Mouse (Mus musculus) lung, postnatal 36 days (tissue): ENCODE results near the gene Gm6614.
A peak's percentile ranks its signal among the peaks of the same experiment; 100 is the strongest.
"Not testable (repeated sequence)": the region's sequence is repeated elsewhere in the genome, so short reads cannot be mapped to it uniquely, and the experiment has no call there.

Source experiments
- DNase-seq: peaks from one replicate; pipeline ENCODE4 v3.0.0; 2022; ENCODE audit warnings: mixed read lengths

The Gm6614 gene

GRCm38 (mm10) chr6:142011364-142011955 lies at the start of gene Gm6614:
Gm6614 (minus strand) TSS chr6:142011414.
- DNase-seq: no peak

- DNase-seq: not testable (repeated sequence)
These were observed 47.1 kb upstream of the Gm6614 start for GRCm38 (mm10) chr6:142058281-142058680.

GRCm38 (mm10) chr6:142047689-142048088 lies 36.5 kb upstream of the Gm6614 start:
- no peak for DNase-seq

GRCm38 (mm10) chr6:142045746-142046145 lies 34.5 kb upstream of the Gm6614 start:
- DNase-seq: no peak

- DNase-seq: no peak
These were observed 30.7 kb upstream of the Gm6614 start for GRCm38 (mm10) chr6:142041896-142042295.

GRCm38 (mm10) chr6:142040306-142041175 lies 29.3 kb upstream of the Gm6614 start:
- peak; percentile 49 for DNase-seq

GRCm38 (mm10) chr6:142035771-142036170 lies 24.6 kb upstream of the Gm6614 start:
- peak; percentile 59 for DNase-seq

- DNase-seq: no peak
These were observed 10.5 kb upstream of the Gm6614 start for GRCm38 (mm10) chr6:142021671-142022070.

- DNase-seq: no peak
These were observed 24.4 kb downstream of the Gm6614 start for GRCm38 (mm10) chr6:141986772-141987171.

GRCm38 (mm10) chr6:141984644-141985043 lies 26.6 kb downstream of the Gm6614 start:
- no peak for DNase-seq

GRCm38 (mm10) chr6:141962420-141962819 lies 48.8 kb downstream of the Gm6614 start:
- DNase-seq: no peak

GRCm38 (mm10) chr6:141961861-141962260 lies 49.4 kb downstream of the Gm6614 start:
- DNase-seq: no peak

GRCm38 (mm10) chr6:141960482-141960881 lies 50.7 kb downstream of the Gm6614 start:
- no peak for DNase-seq

GRCm38 (mm10) chr6:141946862-141947261 lies 64.4 kb downstream of the Gm6614 start, which contains the start of gene Slco1a1:
Slco1a1 (minus strand) TSS chr6:141946962.
- DNase-seq: no peak

GRCm38 (mm10) chr6:141940451-141940850 lies 70.8 kb downstream of the Gm6614 start:
- DNase-seq: no peak
